Mouse (Mus musculus) right cerebral cortex, postnatal 36 days (tissue): ENCODE data around the gene Cyp2g1.
"Not testable (repeated sequence)": the region's sequence is repeated elsewhere in the genome, so short reads cannot be mapped to it uniquely, and the experiment has no call there.

Source experiments
- DNase-seq, 2 experiments: peaks; one replicate each; pipeline ENCODE4 v3.0.0; 2022; ENCODE audit warnings: low spot score in 2 of 2, mixed read lengths in 1 of 2

Gene Cyp2g1

GRCm38 (mm10) chr7:26808592-26808991 is at the start of gene Cyp2g1:
TSS of gene Cyp2g1 (plus strand) at chr7:26808892.
- no peak for DNase-seq

- DNase-seq, result no peak
These were observed 41.6 kb upstream of the Cyp2g1 start for GRCm38 (mm10) chr7:26767084-26767483.

GRCm38 (mm10) chr7:26769881-26770470 is 38.7 kb upstream of the Cyp2g1 start:
- no peak for DNase-seq

- DNase-seq, result no peak
These were observed 35.7 kb upstream of the Cyp2g1 start for GRCm38 (mm10) chr7:26772866-26773586.

- no peak for DNase-seq
These were observed 32.8 kb upstream of the Cyp2g1 start for GRCm38 (mm10) chr7:26775866-26776265.

- no peak for DNase-seq
These were observed 30.9 kb upstream of the Cyp2g1 start for GRCm38 (mm10) chr7:26777806-26778205.

GRCm38 (mm10) chr7:26778474-26778873 is 30.2 kb upstream of the Cyp2g1 start:
- no peak for DNase-seq

GRCm38 (mm10) chr7:26779799-26780416 is 28.8 kb upstream of the Cyp2g1 start:
- DNase-seq, result no peak

GRCm38 (mm10) chr7:26780510-26780909 is 28.2 kb upstream of the Cyp2g1 start:
- peak; percentile 12 to 22 for DNase-seq

GRCm38 (mm10) chr7:26780998-26781766 is 27.5 kb upstream of the Cyp2g1 start:
- DNase-seq, result no peak

GRCm38 (mm10) chr7:26781767-26782131 is 26.9 kb upstream of the Cyp2g1 start:
- DNase-seq, result no peak

GRCm38 (mm10) chr7:26783163-26783562 is 25.5 kb upstream of the Cyp2g1 start:
- no peak for DNase-seq

GRCm38 (mm10) chr7:26786013-26786412 is 22.7 kb upstream of the Cyp2g1 start:
- not testable (repeated sequence) for DNase-seq

GRCm38 (mm10) chr7:26789984-26790383 is 18.7 kb upstream of the Cyp2g1 start:
- DNase-seq, result no peak

- DNase-seq, result no peak
These were observed 8.6 kb upstream of the Cyp2g1 start for GRCm38 (mm10) chr7:26800104-26800503.

- DNase-seq, result no peak
These were observed 7.7 kb upstream of the Cyp2g1 start for GRCm38 (mm10) chr7:26800996-26801395.

GRCm38 (mm10) chr7:26831556-26832292 is 23.0 kb downstream of the Cyp2g1 start:
- DNase-seq, result not testable (repeated sequence)

- not testable (repeated sequence) for DNase-seq
These were observed 24.0 kb downstream of the Cyp2g1 start for GRCm38 (mm10) chr7:26832668-26833067.

- not testable (repeated sequence) for DNase-seq
These were observed 26.4 kb downstream of the Cyp2g1 start, which contains the start of gene Cyp2a5 for GRCm38 (mm10) chr7:26835059-26835458. TSS of gene Cyp2a5 (plus strand) at chr7:26835305.

GRCm38 (mm10) chr7:26843400-26843799 is 34.7 kb downstream of the Cyp2g1 start:
- not testable (repeated sequence) for DNase-seq

- not testable (repeated sequence) for DNase-seq
These were observed 41.4 kb downstream of the Cyp2g1 start for GRCm38 (mm10) chr7:26850063-26850462.
